Mouse (Mus musculus) natural killer cell, adult 2 months (primary cell): ENCODE measurements around the gene Ndufv2.
"Not testable (repeated sequence)": the region's sequence is repeated elsewhere in the genome, so short reads cannot be mapped to it uniquely, and the experiment has no call there.

Experiments used
- DNase-seq, 2 experiments: peaks; one replicate each; pipeline ENCODE4 v3.0.0; 2022; ENCODE audit warnings: low spot score in 2 of 2

The Ndufv2 gene

DNA sequence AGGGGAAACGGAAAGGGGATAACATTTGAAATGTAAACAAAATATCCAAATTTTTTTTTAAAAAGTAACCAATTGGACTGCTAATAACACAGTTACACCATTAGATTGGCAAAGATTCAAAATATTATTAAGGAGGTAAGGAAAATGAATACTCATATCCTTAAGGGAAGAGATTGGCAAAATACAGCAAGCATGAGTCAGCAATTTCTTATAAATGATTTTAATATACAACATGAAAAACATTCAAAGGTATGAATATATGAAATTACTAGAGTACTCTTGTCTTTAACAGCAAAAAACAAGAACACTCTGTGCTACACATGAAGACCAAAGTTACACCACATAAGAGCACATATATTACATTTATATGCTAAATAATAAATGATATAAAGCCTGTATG is 16.3 kb downstream of the Ndufv2 start:
- no peak for DNase-seq

- no peak for DNase-seq
Observed at GRCm38 (mm10) chr17:66084486-66084885, 16.9 kb downstream of the Ndufv2 start.

DNA sequence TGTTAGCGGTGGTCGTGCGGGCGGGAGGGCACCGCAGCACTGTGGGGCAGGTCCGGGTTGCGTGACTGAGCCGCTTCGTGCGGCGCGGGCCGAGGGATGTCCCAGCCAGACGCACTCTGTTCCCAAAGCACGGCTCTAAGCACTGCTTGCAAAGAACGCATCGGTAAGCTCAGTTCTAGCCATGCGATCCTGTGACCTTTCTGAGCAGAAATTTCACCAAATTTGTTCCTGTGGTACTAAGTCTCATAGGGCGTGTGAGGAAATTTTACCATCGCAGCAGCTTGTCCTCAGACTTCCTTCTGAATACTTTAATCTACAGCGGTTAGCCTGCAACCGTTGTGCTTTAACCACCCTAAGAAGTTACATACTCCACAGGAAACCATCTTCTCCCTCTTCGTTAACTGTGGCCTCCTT is 23.9 kb downstream of the Ndufv2 start:
- no peak for DNase-seq

DNA sequence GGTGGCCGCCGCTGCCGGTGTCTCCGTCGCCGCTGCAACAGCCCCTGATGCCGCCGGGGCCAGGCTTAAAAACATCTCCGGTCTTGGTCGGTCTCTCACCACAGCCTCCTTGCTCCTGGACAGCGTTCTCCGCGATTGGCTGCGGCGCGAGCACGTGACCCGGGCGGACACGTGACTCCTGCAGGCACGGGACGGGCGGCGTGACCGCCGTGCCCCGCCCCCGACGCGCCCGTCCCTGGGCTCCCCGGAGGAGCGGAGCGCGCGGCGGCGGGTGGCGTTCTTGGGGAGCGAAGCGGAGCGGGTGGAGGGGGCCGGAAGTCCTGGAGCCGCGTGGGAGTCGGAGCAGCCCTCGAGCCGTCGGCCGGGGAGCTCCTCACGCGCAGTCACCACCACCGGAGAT is 24.4 kb downstream of the Ndufv2 start, which contains the start of gene Ankrd12:
TSS of gene Ankrd12 (minus strand) at position 156 of the 400 bp plus-strand sequence.
- DNase-seq = peak; percentile 92 to 95

GRCm38 (mm10) chr17:66076174-66076927 is 25.0 kb downstream of the Ndufv2 start:
- peak in 1 of 2 experiments; percentile 32 for DNase-seq

- peak; percentile 20 to 41 for DNase-seq
Observed at GRCm38 (mm10) chr17:66075827-66076173, 25.6 kb downstream of the Ndufv2 start.

DNA sequence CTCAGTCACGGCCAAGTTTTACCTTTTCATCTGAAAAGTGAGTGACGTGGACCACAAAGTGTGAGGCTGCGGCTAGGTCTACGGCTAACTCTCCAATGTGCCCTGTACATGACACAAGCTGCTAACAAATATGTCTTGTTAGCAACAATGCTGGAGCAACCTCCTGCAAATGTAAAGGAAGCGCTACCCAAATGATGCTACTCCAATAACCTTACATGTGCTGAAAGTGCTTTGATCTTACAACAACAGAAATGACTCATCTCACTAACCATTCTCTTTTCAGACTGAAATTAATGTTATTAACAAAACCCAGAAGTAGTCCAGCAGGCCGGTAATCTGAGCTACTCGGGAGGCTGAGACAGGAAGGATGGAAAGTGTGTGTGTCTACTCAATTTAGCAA is 27.4 kb downstream of the Ndufv2 start:
- DNase-seq = no peak

GRCm38 (mm10) chr17:66069036-66069435 is 32.3 kb downstream of the Ndufv2 start:
- DNase-seq = not testable (repeated sequence)

DNA sequence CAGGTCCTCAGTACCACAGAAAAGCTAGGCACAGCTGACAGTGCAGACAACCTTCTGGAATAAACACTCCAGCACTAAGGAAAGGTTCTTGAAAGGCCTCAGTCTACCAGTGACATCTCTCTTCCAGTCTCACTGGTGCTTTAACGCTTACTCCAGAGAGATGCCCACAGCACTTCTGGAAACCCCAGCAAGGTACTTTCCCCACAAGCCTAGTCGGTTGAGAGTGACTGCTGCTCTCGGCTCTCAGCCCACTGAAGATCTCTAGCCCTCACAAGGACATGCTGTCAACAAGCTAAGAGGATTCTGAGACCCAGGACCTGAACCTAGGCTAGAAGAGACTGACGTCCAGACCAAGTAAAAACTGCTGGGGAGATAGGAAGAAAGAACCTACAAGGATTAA is 36.2 kb downstream of the Ndufv2 start:
- no peak for DNase-seq

DNA sequence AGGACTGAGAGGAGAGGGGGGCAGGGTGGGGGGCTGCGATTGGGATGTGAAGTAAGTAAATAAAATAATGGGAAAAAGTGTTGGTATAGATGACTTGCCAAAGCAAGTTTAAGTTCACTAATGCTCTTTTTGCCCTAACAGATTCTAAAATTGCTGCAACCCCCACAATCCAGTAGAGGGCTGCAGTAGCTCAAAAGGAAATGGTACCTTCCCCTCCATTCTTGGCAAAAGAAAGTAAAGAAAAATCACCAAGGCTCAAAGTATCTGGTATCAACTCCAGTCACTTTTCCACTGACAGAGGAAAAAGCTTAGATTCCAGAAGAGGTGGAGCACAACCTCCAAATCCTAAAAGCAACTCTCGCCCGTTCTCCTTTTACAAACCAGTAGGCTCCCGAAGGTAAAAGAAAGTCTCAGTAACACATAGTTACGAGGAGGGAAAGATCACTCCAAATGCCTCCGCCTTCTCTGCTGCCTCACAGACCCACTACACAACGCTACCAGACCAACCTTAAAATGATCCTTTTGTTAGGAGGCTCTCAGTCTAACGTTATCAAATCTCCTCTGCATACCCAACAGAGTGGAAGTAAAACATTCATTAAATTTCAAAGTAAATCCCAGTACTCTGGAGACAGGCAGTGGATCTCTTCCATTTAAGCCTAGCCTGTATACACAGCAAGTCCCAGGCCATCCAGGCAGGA is 40.0 kb downstream of the Ndufv2 start:
- no peak for DNase-seq

GRCm38 (mm10) chr17:66058160-66058559 is 43.2 kb downstream of the Ndufv2 start:
- no peak for DNase-seq

DNA sequence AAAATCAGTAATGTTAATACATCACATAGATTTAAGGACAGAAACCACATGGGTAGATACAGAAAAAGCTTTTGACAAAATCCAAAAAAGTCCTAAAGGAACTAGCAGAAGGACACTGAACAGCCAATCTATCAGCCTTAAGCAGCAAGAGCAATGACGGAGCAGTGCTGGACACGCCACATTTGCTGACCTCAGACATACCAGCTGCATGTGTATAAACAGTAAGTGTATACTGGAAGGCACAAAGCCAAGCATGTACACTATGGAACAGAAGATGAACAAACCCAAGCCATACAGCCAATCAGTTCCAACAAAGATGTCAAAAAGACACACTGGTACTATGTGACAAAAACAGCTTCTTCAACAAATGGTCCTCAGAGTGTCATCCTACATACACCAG is 44.2 kb downstream of the Ndufv2 start:
- DNase-seq = no peak

DNA sequence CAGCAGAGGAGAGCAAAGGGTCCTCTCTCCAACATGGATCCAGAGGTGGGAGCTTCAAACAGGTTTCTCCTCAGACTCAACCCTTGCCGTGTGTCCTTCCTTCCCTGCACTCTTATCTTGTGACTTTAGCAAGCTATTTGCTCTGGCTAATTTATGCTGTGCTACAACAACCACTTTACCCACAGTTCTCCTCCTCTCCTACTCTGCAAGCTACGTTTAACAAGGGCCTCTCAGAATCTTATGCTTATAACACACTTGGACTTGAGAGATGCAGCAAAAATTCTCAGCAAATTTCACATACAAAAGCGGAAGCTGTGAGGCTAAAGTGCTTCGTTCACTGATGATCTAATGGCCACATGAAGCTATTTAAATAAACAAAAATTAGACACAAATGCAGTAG is 48.0 kb downstream of the Ndufv2 start:
- DNase-seq = no peak

DNA sequence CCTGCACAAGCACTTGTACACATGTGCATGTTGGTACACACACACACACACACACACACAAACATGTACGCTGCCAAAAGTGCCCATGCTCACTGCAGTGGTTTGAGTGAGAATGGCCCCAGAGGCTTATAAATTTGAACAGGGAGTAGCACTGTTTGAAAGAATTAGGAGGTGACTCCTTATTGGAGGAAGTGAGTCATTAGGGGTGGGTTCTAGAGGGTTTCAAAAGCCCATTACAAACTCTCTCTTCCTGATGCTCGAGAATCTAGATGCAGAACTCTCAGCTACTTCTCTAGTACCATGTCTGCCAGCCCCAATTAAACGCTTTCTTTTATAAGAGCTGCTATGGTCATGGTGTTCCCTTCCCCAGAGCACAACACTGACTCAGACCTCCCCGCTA is 52.6 kb downstream of the Ndufv2 start:
- no peak for DNase-seq

DNA sequence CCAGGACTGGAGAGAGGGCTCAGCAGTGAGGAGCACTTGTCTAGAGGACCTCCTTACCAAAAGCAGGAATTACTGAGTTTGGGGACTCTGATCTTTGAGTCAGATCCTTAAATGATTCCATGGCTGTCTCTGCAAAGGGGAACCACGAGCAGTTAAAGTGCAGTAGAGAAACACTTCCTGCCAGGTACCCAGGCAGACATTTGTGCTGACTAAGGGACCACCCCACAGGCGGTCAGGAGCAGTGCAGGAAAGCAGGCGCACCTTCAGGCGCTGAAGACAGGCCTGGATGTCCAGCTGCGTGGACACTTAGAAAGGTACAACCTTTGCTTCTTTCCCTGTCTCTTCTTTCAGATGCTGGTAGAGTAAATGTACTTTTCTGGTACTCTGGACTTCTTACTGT is 53.2 kb downstream of the Ndufv2 start:
- no peak for DNase-seq

- not testable (repeated sequence) for DNase-seq
Observed at GRCm38 (mm10) chr17:66043679-66044078, 57.7 kb downstream of the Ndufv2 start.

- no peak for DNase-seq
Observed at GRCm38 (mm10) chr17:66041020-66041419, 60.3 kb downstream of the Ndufv2 start.

GRCm38 (mm10) chr17:66033239-66033638 is 68.1 kb downstream of the Ndufv2 start:
- DNase-seq = no peak

DNA sequence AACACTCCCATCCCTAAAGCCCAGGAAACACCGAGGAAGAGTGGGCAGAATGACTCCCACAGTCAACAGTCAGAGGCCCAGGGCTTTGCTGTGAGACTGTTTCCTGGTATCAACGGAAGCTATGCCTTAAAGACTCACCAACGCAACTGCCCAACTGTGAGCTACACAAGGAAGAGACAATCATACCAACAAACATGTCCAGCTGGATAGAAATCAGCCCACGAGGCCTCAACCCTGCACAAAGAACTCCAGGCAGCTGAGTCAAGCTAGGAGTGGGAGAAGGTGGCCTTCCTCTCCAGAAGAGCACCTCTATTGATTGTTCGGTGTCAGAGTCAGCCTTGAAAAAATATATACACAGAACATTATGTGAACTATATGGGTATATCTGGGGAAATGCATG is 69.4 kb downstream of the Ndufv2 start:
- DNase-seq = no peak
